Comparison of ENCODE assay signal across 23 mouse cellular contexts in the genomic region with DNA sequence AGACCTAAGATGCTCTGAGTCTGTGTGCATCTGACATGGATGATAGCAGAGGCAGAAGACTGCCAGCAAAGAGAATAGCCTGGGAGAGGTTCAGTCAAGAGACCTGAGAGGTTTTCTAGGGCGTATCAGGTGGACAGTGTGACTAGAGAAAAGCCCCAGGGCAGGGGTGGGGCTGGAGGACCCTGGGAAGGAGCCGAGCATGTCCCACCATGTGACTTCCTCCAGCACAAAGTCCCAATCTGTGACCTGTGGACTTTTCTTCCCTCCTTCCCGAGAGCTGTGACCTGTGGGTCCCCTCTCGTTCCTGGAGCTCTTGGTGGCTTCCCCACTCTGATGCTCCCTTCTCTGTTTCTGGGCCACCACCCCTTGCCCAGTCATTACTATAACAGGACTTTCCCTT. TPM values are rescaled to one million over a fixed set of nuclear protein-coding genes. Genes with fewer than 3 reads are reported as not detected.
A peak's percentile ranks its signal among the peaks of the same experiment; 100 is the strongest.
DNase-seq lines count a peak whose midpoint lies in the region; ATAC-seq and TF ChIP-seq lines count a peak whose summit lies in the region.
"Had no signal": no experiment of that assay in that cellular context is flagged by ENCODE, and none has a peak within 500 bp of the region (broad histone marks: within the 10 kb centered on the region; RNA-seq: fewer than 3 reads in every experiment).

No protein-coding gene starts in this region.

- ATAC-seq in liver, embryonic 11.5 days (replicated peaks; ENCODE audit: low FRiP score), result no peak
- ATAC-seq in intestine, embryonic 15.5 days, result peak; percentile 62
- peak; percentile 64 for ATAC-seq in intestine, postnatal 0 days
- ATAC-seq in hindbrain, embryonic 11.5 days (ENCODE audit: low FRiP score), result no peak
- ATAC-seq: activated CD4-positive, CD25-positive, alpha-beta regulatory T cell, adult 4 months; CD4-positive, CD25-positive, alpha-beta regulatory T cell, adult 4 months; forebrain, embryonic 13.5 days; Patski had no signal

- H3K27ac ChIP-seq in liver, adult 2 months (replicated peaks; ENCODE audit: insufficient read depth, low read depth, low read length), result peak overlapping the region; percentile 69
- H3K27ac ChIP-seq in liver, embryonic 11.5 days (ENCODE audit: low read depth, low read length), result no peak overlapping the region
- no peak overlapping the region for H3K27ac ChIP-seq in intestine, embryonic 15.5 days
- peak overlapping the region; percentile 58 for H3K27ac ChIP-seq in intestine, postnatal 0 days (ENCODE audit: low read depth, low read length)
- no peak overlapping the region for H3K27ac ChIP-seq in kidney, adult 2 months (ENCODE audit: insufficient read depth, low read depth, low read length)
- H3K27ac ChIP-seq in hindbrain, embryonic 11.5 days (ENCODE audit: low read depth, low read length), result no peak overlapping the region
- H3K27ac ChIP-seq: embryonic facial prominence, embryonic 10.5 days; embryonic facial prominence, embryonic 12.5 days; forebrain, embryonic 13.5 days had no signal

- H3K27me3 ChIP-seq in liver, adult 2 months (ENCODE audit: control insufficient read depth, insufficient read depth, low read length), result no peaks in the 10 kb centered on the region
- no peaks in the 10 kb centered on the region for H3K27me3 ChIP-seq in liver, embryonic 11.5 days (replicated peaks; ENCODE audit: control insufficient read depth, insufficient read depth, low read length)
- H3K27me3 ChIP-seq in intestine, embryonic 15.5 days (replicated peaks), result no peaks in the 10 kb centered on the region
- H3K27me3 ChIP-seq in intestine, postnatal 0 days (replicated peaks; ENCODE audit: control insufficient read depth, insufficient read depth, low read length), result no peaks in the 10 kb centered on the region
- no peaks in the 10 kb centered on the region for H3K27me3 ChIP-seq in kidney, adult 2 months (replicated peaks; ENCODE audit: control insufficient read depth, insufficient read depth, low read length)
- no peaks in the 10 kb centered on the region for H3K27me3 ChIP-seq in hindbrain, embryonic 11.5 days (ENCODE audit: control insufficient read depth, insufficient read depth, low read length)
- H3K27me3 ChIP-seq: CH12.LX; embryonic facial prominence, embryonic 12.5 days; forebrain, embryonic 13.5 days; Patski had no signal

- no peak overlapping the region for H3K4me2 ChIP-seq in liver, embryonic 11.5 days
- H3K4me2 ChIP-seq in intestine, embryonic 15.5 days (replicated peaks), result no peak overlapping the region
- no peak overlapping the region for H3K4me2 ChIP-seq in intestine, postnatal 0 days (replicated peaks; ENCODE audit: low read depth)
- H3K4me2 ChIP-seq in hindbrain, embryonic 11.5 days (replicated peaks; ENCODE audit: low read depth, low read length), result no peak overlapping the region
- H3K4me2 ChIP-seq: embryonic facial prominence, embryonic 12.5 days; forebrain, embryonic 13.5 days had no signal

- no peaks in the 10 kb centered on the region for H3K79me2 ChIP-seq in liver, adult 2 months (ENCODE audit: control insufficient read depth, insufficient read depth, low read length)

- no peaks in the 10 kb centered on the region for H3K36me3 ChIP-seq in liver, adult 2 months (ENCODE audit: control insufficient read depth, insufficient read depth, low read length)
- no peaks in the 10 kb centered on the region for H3K36me3 ChIP-seq in liver, embryonic 11.5 days (ENCODE audit: control insufficient read depth, insufficient read depth, low read length)
- no peaks in the 10 kb centered on the region for H3K36me3 ChIP-seq in intestine, embryonic 15.5 days
- no peaks in the 10 kb centered on the region for H3K36me3 ChIP-seq in intestine, postnatal 0 days (ENCODE audit: control insufficient read depth, insufficient read depth)
- no peaks in the 10 kb centered on the region for H3K36me3 ChIP-seq in kidney, adult 2 months (ENCODE audit: control insufficient read depth, insufficient read depth, low read length)
- no peaks in the 10 kb centered on the region for H3K36me3 ChIP-seq in hindbrain, embryonic 11.5 days (ENCODE audit: control insufficient read depth, insufficient read depth, low read length)
- H3K36me3 ChIP-seq: embryonic facial prominence, embryonic 10.5 days; embryonic facial prominence, embryonic 12.5 days; G1E had no signal

- no peak for TF ChIP-seq CTCF in liver, adult 2 months (IDR thresholded peaks at IDR 0.05; ENCODE audit: low read depth, low read length)
- no peak for TF ChIP-seq CTCF in intestine, postnatal 0 days (IDR thresholded peaks at IDR 0.05; ENCODE audit: low read depth)
- TF ChIP-seq CTCF in kidney, adult 2 months (conservative IDR thresholded peaks at IDR 0.05; ENCODE audit: insufficient read depth, insufficient read length, low read depth, low read length), result no peak

- H3K9me3 ChIP-seq in liver, embryonic 11.5 days (ENCODE audit: control insufficient read depth, low read length), result no peaks in the 10 kb centered on the region
- H3K9me3 ChIP-seq in intestine, embryonic 15.5 days, result no peaks in the 10 kb centered on the region
- no peaks in the 10 kb centered on the region for H3K9me3 ChIP-seq in intestine, postnatal 0 days (ENCODE audit: control insufficient read depth)
- H3K9me3 ChIP-seq in hindbrain, embryonic 11.5 days (ENCODE audit: control insufficient read depth, low read length), result no peaks in the 10 kb centered on the region
- H3K9me3 ChIP-seq: embryonic facial prominence, embryonic 10.5 days; embryonic facial prominence, embryonic 12.5 days; forebrain, embryonic 13.5 days had no signal

- peaks cover 8% of the 10 kb centered on the region; the same call in 1 of the 2 replicates for H3K4me1 ChIP-seq in liver, adult 2 months (ENCODE audit: control insufficient read depth, insufficient read depth, low read length)
- H3K4me1 ChIP-seq in liver, embryonic 11.5 days (replicated peaks; ENCODE audit: control insufficient read depth, insufficient read depth, low read length), result no peaks in the 10 kb centered on the region
- 0 out of 2 replicates have a peak, but pooled peaks cover 7% of the 10 kb centered on the region for H3K4me1 ChIP-seq in intestine, embryonic 15.5 days (replicated peaks)
- H3K4me1 ChIP-seq in intestine, postnatal 0 days (replicated peaks; ENCODE audit: control insufficient read depth, insufficient read depth, low read length), result no peaks in the 10 kb centered on the region
- H3K4me1 ChIP-seq in kidney, adult 2 months (ENCODE audit: control insufficient read depth, insufficient read depth, low read length), result no peaks in the 10 kb centered on the region
- no peaks in the 10 kb centered on the region for H3K4me1 ChIP-seq in hindbrain, embryonic 11.5 days (replicated peaks; ENCODE audit: control insufficient read depth, insufficient read depth, low read length)
- H3K4me1 ChIP-seq: embryonic facial prominence, embryonic 12.5 days; forebrain, embryonic 13.5 days had no signal

- peak; percentile 31 for DNase-seq in liver, adult 2 months (ENCODE audit: extremely low read depth, low read depth, low spot score)
- DNase-seq in liver, embryonic 11.5 days (ENCODE audit: low spot score), result no peak
- DNase-seq in yolk sac, embryonic 10.5 days (ENCODE audit: low spot score), result peak; percentile 61
- DNase-seq in kidney, adult 2 months, result no peak
- no peak for DNase-seq in hindbrain, embryonic 11.5 days (ENCODE audit: low spot score)
- DNase-seq: adrenal gland, adult 8-10 months; B cell, adult 2 months; cerebellum, adult 11-12 months; cerebellum, adult 2 months; cerebellum, adult 9-10 months; cerebellum, postnatal 10 days; cerebellum, postnatal 25 days had no signal

- H3K9ac ChIP-seq in liver, adult 2 months (ENCODE audit: low read depth, low read length), result no peak overlapping the region
- H3K9ac ChIP-seq in liver, embryonic 11.5 days (ENCODE audit: low read depth, low read length), result no peak overlapping the region
- no peak overlapping the region for H3K9ac ChIP-seq in intestine, embryonic 15.5 days
- no peak overlapping the region for H3K9ac ChIP-seq in intestine, postnatal 0 days (ENCODE audit: low read depth, low read length)
- no peak overlapping the region for H3K9ac ChIP-seq in hindbrain, embryonic 11.5 days (ENCODE audit: low read depth, low read length)
- H3K9ac ChIP-seq: embryonic facial prominence, embryonic 12.5 days; forebrain, embryonic 13.5 days had no signal

- WGBS in liver, adult 2 months, result 45% methylated on average over 4 of the region's 4 CpGs
- WGBS in liver, embryonic 11.5 days, result 57% methylated on average over 4 of the region's 4 CpGs
- 43% methylated on average over 4 of the region's 4 CpGs for WGBS in intestine, embryonic 15.5 days
- 25% methylated on average over 4 of the region's 4 CpGs for WGBS in intestine, postnatal 0 days
- WGBS in kidney, adult 2 months, result 34% methylated on average over 4 of the region's 4 CpGs
- WGBS in hindbrain, embryonic 11.5 days, result 51% methylated on average over 4 of the region's 4 CpGs

- no peak for TF ChIP-seq POLR2A in liver, adult 2 months (IDR thresholded peaks at IDR 0.05; ENCODE audit: extremely low read depth, insufficient read depth, low read length)
- no peak for TF ChIP-seq POLR2A in kidney, adult 2 months (IDR thresholded peaks at IDR 0.05; ENCODE audit: low read depth, low read length)

- H3K4me3 ChIP-seq in liver, adult 2 months (ENCODE audit: insufficient read depth, low read depth, low read length), result no peak overlapping the region
- H3K4me3 ChIP-seq in liver, embryonic 11.5 days (ENCODE audit: low read depth, low read length), result no peak overlapping the region
- H3K4me3 ChIP-seq in intestine, embryonic 15.5 days (replicated peaks), result no peak overlapping the region
- H3K4me3 ChIP-seq in intestine, postnatal 0 days (ENCODE audit: low read depth, low read length), result no peak overlapping the region
- no peak overlapping the region for H3K4me3 ChIP-seq in kidney, adult 2 months (ENCODE audit: insufficient read depth, low read depth, low read length)
- no peak overlapping the region for H3K4me3 ChIP-seq in hindbrain, embryonic 11.5 days (ENCODE audit: low read depth, low read length)
- H3K4me3 ChIP-seq: embryonic facial prominence, embryonic 10.5 days; embryonic facial prominence, embryonic 12.5 days; forebrain, embryonic 13.5 days had no signal

RNA-seq across cellular contexts. Expression of gene Gm826, which starts 6.2 kb away (rescaled TPM):
- 4.0 and 4.1 TPM in 2 replicates for total RNA-seq in liver, adult 2 months (2014; rRNA removed)
- polyA plus RNA-seq in liver, adult 2 months (2012; rRNA removed), result 1.4 and 2.9 TPM in 2 replicates
- 8.4 and 8.6 TPM in 2 replicates for polyA plus RNA-seq in liver, embryonic 11.5 days (2014; fragmentation: Nextera tagmentation; extraction: Ambion mirVana)
- polyA plus RNA-seq in intestine, embryonic 15.5 days (2015; fragmentation: Nextera tagmentation; extraction: Ambion mirVana), result 15.1 and 15.3 TPM in 2 replicates
- 6.2 and 8.2 TPM in 2 replicates for polyA plus RNA-seq in intestine, postnatal 0 days (2015; fragmentation: Nextera tagmentation; extraction: Ambion mirVana)
- 0.25 and 0.41 TPM in 2 replicates for polyA plus RNA-seq in kidney, adult 2 months (2012; rRNA removed)
- polyA plus RNA-seq in hindbrain, embryonic 11.5 days (2014; fragmentation: Nextera tagmentation; extraction: Ambion mirVana), result 0.45 TPM in 1 of 2 replicates, not detected in the other
- total RNA-seq: G1E had no signal
- polyA plus RNA-seq: activated CD4-positive, CD25-positive, alpha-beta regulatory T cell, adult 4 months; CD4-positive, CD25-positive, alpha-beta regulatory T cell, adult 4 months; embryonic facial prominence, embryonic 12.5 days; forebrain, embryonic 11.5 days; forebrain, embryonic 13.5 days; G1E had no signal

RNA-seq across cellular contexts. Expression of gene Mafb, which starts 26.7 kb away (rescaled TPM):
- 17.0 and 22.3 TPM in 2 replicates for total RNA-seq in liver, adult 2 months (2014; rRNA removed)
- polyA plus RNA-seq in liver, adult 2 months (2012; rRNA removed), result 6.3 and 10.3 TPM in 2 replicates
- polyA plus RNA-seq in liver, embryonic 11.5 days (2014; fragmentation: Nextera tagmentation; extraction: Ambion mirVana), result 4.5 and 5.0 TPM in 2 replicates
- 10.1 and 12.0 TPM in 2 replicates for polyA plus RNA-seq in intestine, embryonic 15.5 days (2015; fragmentation: Nextera tagmentation; extraction: Ambion mirVana)
- polyA plus RNA-seq in intestine, postnatal 0 days (2015; fragmentation: Nextera tagmentation; extraction: Ambion mirVana), result 98.5 and 114 TPM in 2 replicates
- polyA plus RNA-seq in kidney, adult 2 months (2012; rRNA removed), result 8.0 and 8.5 TPM in 2 replicates
- 8.9 and 10.4 TPM in 2 replicates for polyA plus RNA-seq in hindbrain, embryonic 11.5 days (2014; fragmentation: Nextera tagmentation; extraction: Ambion mirVana)
- polyA plus RNA-seq: activated CD4-positive, CD25-positive, alpha-beta regulatory T cell, adult 4 months; G1E had no signal

Comparison
In these comparisons a context has a peak if more than half of its experiments do, and no peak if none do; other contexts are left out.
1. DNase-seq: peak in liver, adult 2 months (single experiment) and yolk sac, embryonic 10.5 days (single experiment); none in liver, embryonic 11.5 days (single experiment), kidney, adult 2 months (single experiment) and hindbrain, embryonic 11.5 days (single experiment).
2. H3K27ac ChIP-seq: peak in liver, adult 2 months (single experiment) and intestine, postnatal 0 days (single experiment); none in liver, embryonic 11.5 days (single experiment), intestine, embryonic 15.5 days (single experiment), kidney, adult 2 months (single experiment) and hindbrain, embryonic 11.5 days (single experiment).
3. ATAC-seq: peak in intestine, embryonic 15.5 days (single experiment) and intestine, postnatal 0 days (single experiment); none in liver, embryonic 11.5 days (single experiment) and hindbrain, embryonic 11.5 days (single experiment).